Mouse (Mus musculus) left cerebral cortex, adult 8-10 months (tissue): Measurements from ENCODE around the gene Ddb2. TPM values are rescaled to one million over a fixed set of nuclear protein-coding genes. Genes with fewer than 3 reads are reported as not detected.

ENCODE experiments used
- DNase-seq, 2 experiments: peaks; one replicate each; pipeline ENCODE4 v3.0.0; 2022; ENCODE audit warnings: low spot score in 2 of 2
- total RNA-seq, 4 experiments: library from RNA; stranded (reverse); gene quantifications; 2 replicates each; pipeline ENCODE4 v1.2.4; 2022

Ddb2 gene
- 10 to 100 TPM; 12.7 to 15.5 (median 13.2) TPM for total RNA-seq

DNA sequence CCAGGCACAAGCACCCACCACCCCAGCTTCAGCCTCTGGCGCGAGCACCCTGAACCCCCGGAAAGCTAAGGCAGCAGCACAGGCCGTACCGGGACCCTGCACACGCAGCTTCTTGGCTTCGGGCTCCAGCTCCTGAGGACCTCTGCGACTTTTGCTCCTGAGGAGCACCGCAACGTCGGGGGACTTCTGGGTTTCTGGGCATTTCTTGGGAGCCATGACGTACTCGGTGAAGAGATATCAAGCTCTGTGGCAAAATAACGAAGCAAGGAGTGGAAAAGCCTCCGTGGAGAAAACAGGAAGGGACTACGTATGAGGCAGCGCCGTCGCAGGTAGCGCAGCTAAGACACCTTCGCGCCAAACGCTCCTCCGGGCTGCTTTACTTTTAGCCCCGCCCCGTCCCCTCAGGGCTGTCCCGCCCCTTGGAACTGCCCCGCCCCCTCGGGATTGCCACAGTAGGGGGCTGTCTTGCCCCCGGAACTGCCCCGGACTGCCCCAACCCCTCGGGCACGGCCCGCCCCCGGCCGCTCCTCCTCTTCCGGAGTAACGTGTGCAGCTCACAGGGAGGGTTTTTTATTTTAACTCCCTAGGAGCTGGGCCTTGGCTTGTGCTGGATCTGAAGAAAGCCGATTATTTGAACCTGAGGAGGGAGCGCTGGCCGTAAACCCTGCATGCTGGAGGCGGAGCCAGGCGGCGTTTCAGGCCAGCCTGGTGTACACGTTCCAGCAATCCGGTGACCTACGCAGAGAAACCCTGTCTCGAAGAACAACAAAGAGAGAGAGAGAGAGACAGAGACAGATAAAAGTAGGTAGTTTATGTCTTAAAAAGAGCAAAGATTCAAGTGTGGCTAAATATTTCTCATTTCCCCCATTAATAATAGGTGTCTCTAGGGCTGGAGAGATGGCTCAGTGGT lies at the start of gene Ddb2:
Gene Ddb2, minus strand, starts transcription at position 382 of the 910 bp plus-strand sequence.
- DNase-seq, result peak; percentile 58 to 86

- DNase-seq, result peak; percentile 32 to 65
Observed at GRCm38 (mm10) chr2:91285885-91286505, 49.2 kb upstream of the Ddb2 start.

DNA sequence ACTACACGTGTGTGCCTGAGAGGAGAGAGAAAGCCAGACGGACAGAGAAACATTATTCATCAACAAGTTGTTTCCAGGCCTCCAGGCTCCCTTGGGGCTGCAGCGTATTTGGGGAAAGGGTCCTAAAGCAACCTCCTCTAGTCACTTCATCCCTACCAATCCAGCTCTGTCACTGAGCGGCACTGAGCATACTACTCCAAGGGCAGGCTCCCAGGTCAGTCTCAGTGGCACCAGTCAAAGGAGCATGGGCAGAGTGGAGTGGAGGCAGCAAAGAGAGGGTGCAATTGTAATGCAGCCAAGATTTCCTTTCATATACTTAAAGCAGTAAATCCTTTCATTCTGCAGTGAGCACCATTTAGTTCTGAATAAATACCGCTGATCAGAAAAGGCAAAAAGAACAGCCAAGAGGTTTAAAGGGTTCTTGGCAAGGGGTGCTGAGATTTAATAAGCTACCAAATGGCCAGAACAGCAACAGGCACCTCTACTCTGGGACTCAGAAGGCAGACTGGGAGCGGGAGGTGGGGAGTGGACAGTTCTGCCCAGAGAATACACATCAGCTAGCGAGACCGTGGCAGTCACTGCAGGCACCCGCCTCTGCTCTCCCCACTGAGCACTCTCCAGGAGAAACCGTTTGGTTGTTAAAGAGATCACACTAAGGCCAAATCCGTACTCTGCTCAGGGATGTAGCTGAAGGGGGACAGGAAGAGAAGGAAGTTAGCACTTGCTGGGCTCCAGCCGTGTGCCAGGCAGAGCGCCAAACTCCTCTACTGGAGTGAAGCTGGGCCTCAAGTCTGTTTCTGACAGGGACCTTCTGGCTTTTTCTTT lies 47.8 kb upstream of the Ddb2 start:
- peak; percentile 32 to 43 for DNase-seq

DNA sequence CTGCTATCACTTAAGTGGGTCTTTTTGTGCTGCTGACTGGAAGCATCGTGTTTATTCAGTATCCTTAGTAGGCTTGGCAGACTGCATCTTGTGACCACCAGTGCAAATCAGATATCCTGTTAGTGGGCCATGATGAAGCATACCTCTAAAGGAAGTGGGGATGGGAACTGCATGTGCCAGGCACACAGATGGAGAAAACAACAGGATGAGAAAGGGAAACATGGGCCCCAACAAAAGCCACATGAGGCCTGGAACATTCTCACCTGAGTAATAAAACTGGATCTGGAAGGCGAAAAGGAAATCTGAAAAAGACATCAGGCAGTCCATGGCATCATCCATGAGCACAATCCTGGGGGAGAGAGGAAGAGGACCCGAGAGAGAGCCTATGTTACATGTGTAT lies 47.2 kb upstream of the Ddb2 start:
- DNase-seq, result no peak

- no peak for DNase-seq
Observed at GRCm38 (mm10) chr2:91281366-91281765, 44.6 kb upstream of the Ddb2 start.

DNA sequence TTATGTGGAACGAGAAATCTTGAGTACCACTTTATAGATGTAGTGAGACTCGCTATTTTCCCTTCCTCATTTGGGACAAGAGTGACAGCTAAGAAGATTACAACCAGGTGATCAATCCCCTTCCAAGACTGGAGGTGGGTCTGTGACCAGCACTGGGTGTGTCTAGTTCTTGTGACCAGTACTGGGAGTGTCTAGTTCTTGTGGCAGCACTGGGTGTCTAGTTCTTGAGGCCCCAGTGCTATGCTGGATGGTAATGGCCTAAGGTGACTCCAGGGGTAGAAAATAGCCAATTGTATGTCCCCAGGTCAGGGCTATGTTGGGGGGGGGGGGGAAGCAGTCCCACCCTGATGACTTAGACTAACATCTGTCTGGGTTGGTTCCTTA lies 42.6 kb upstream of the Ddb2 start:
- no peak for DNase-seq

DNA sequence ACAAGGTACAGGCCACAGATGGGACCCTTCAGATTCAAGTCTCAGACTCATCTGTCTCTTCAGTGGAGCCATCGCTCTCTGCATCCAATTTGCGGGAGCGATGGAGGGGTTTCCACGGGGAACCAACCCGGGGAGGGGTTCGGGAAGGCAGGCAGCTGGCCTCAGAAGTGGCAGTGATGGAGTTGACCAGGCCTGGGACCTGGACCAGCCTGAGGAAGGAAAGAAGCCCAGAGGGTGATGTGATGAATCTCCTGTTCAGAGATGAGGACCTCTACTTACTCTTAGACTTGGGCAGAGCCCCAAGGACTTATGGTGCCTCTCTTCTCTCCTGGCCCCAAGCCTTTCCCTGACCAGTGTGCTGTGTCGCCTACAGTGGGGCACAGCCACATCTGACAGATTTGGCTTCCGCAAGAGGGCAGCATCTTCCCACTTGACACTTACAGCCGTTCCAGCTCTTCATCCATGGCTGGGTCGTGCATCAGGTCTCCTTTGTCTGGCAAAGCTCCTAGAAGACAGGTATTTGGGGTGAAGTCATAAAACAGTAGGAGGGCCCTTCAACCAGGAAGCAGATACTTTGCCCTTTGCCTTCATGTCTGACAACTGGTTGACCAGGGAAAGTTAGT lies 42.1 kb upstream of the Ddb2 start:
- no peak for DNase-seq

DNA sequence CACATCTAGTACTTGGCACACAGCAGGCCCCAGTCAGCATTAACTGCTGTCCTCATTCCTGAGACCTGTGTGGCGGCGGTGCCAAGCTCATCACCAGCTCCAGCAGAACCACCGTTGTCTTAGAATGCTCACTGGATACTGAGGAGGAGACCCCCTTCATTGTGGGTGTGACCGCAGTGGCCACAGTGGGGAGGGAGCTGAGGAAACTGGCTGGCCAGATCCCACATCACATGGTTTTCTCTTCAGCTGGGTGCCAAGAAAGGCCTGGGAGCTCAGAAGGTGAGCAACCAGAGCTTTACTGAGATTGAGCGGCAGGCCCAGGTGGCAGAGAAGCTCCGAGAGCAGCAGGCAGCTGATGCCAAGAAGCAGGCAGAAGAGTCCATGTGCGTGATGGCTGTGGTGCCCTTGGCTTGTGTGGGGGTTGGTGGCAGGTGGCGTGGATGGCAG lies 32.9 kb upstream of the Ddb2 start:
- DNase-seq, result no peak

GRCm38 (mm10) chr2:91268706-91269105 lies 31.9 kb upstream of the Ddb2 start:
- no peak for DNase-seq

DNA sequence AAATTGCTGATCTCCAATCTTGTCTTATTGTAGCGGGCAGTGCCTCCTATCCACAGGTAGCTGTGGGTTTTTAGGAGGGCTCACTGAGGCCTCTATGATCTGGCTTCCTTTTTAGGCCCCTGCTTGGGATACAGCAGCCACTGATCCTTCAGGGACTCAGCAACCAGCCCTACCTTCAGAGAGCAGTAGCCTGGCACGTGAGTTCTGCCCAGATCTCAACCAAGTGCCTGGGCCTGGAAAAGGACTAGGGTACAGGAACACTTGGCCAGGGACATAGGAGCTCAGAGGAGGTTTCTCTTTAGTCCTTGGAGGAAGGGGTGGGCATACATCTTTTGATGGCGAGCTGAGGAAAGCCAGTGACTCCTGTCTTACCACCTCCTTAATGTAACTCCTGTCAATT lies 31.3 kb upstream of the Ddb2 start:
- no peak for DNase-seq

DNA sequence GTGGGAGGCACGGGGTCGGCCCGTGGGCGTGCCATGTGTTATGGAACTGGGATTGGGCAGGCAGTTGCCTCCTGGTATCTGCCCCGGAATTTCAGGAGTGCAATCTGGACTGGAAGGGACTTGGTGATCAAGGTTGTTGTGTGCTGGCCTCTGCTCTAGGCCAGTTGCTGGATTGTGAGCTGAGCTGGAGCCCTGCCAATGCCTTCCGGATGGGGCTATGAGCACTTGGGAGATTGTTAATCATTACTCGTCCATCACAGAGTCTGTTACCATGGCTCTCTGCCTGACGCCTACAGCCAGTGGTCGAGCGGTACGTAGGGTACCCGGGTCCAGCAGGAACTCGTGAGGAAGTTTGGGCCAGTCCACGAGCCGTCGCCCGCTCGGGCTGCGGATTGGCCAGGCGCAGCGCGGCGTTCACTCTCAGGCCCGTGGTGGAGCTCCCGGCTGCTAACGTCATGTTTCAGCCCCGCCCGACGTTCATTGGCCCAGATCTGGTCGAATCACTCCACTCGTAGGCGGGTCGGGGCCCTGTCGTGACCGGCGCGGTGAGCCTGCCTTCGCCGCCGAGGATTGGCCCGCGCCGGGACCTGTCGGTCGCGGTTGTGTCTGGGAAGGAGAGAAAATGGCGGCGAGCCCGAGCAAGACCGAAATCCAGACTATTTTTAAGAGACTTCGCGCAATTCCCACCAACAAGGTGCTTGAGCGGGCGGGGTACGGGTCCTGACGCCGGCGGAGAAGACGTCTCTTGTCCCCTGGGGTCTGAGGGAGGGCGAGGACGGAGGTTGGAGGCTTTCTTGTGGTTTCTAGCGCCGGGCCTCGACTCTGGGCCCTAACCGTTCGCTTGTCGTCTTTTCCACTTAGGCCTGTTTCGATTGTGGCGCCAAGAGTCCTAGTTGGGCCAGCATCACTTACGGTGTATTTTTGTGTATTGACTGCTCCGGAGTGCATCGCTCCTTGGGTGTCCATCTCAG lies 28.2 kb upstream of the Ddb2 start, which contains the start of gene Arfgap2:
Gene Arfgap2, plus strand, starts transcription at position 264 of the 971 bp plus-strand sequence.
- peak; percentile 96 to 99 for DNase-seq

GRCm38 (mm10) chr2:91263692-91264660 lies 27.2 kb upstream of the Ddb2 start:
- peak in 1 of 2 experiments; percentile 40 for DNase-seq

GRCm38 (mm10) chr2:91259493-91259892 lies 22.7 kb upstream of the Ddb2 start:
- no peak for DNase-seq

- no peak for DNase-seq
Observed at GRCm38 (mm10) chr2:91258830-91259229, 22.0 kb upstream of the Ddb2 start.

DNA sequence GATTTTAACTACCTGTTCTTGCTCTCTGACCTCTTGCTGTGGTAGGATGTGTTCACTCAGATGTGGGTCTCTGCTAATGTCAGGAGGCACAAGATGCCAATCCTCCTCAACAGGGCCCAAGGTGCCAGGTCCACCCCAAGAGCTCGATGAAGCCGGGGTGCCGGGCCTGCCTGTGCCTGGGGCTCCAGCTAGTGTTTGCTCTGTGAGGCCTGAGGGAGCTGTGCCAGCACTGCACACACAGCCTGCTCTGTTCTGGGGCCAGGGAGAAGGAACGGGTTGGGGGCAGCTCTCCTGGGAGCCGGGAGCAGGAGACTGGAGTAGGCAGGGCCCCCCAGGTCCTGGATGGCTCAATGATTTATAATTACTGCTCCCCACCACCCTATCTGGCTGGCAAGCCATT lies 21.3 kb upstream of the Ddb2 start:
- peak in 1 of 2 experiments; percentile 58 for DNase-seq

DNA sequence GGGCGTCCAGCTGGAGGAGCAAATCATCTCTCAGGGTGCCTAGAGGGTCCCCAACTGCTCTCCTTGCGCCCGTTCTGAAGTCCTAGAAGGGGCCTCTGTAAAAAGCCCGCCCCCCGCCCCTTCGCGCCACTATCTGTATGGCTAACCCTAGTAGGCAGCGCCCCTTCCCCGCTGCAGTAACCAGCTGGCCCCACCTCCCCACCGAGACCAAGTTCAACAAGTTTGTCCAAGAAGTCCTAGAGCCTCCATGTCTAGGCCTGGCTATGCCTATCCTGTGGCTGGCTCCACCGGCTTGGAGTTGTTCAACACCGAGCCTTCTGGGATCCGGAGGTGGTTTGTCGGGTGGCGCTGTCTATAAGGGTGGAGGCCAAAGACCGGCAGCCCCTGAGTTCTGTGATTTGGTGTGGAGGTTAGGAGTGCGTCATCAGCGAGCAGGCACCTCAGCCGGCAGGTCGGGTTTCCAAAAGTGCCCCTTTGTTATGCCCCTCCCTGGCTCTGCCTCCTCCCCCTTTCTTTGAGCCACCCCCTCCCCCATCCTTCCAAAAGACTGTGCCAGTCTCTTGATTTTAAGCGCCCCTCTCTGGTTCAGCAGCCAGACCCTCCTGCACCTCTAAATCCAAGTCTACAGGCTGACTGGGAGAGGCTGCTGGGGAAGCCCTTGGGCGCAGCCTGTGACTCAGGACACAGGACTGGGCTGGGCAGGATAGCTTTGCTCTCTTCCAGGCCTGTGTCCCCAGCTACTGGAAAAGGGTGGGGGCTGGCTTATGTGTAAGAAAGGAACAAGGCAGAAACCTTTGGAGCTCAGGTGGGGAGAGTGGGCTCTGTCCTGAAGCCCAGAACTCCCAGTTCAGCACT lies 20.6 kb upstream of the Ddb2 start:
- peak in 1 of 2 experiments; percentile 35 for DNase-seq

DNA sequence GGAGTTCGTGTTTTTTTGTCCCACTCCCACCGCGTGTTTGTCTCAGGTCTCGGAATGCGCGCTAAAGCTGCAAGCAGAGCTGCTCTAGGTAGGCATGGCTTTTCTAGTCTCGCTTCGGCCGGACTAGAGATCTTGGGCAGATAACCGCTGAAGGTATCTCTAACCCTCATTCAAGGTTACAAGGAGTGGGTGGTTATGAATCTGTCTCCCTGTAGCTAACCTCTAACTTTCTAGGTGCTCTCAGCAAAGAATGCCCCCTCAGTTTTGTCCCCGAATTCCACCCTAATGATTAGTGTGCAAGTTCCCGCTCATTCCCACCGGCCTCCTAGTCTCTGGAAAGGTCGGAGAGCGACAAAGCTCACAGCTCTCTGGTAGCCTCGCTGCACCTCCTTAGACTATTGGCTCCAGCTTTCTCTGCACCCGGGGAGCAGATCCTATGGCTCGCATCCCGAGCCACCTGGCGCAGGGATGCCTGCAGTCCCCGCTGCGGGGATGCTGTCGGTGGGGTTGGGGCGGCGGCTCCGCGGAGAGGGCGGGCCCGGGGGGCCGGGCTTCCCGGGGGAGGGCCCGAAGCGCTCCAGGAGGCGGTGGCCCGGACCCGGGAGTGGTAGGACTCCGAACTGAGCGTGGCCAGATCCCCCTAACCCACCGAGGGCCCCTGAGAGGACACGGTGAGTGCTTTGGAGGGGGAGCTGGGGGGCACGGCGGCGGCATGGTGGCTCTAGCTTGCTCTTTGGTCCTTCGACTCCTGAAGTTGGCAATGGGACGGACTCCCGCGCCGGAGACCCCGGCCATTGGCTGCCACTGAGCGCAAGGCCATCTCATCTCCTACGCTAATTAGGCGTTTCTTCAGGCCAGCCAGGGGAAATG lies 19.7 kb upstream of the Ddb2 start:
- peak in 1 of 2 experiments; percentile 51 for DNase-seq
